In the genomic region with DNA sequence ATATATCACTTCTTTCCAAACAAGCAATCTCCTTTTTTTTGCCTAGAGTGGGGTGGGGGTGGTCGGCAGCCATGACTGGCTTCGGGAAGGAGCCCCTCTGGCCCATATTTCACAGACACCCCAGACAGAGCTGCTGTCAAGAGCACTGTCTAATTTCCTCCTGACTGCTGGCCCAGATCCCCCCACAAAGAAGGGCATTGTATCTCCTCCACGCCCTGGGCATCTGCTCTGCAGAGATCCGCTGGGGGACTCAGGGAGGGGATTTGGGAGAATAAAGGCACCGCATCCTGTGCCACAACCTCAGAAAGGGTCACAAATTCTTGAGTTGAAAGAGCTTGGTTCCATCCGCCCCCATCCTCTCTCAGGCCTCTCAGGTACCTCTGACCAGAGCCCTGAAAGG, we compare ENCODE assay signal across 21 mouse cellular contexts.
"Had no signal": no experiment of that assay in that cellular context is flagged by ENCODE, and none has a peak within 500 bp of the region (broad histone marks: within the 10 kb centered on the region; RNA-seq: fewer than 3 reads in every experiment).

No protein-coding gene starts in this region.

- H3K27me3 ChIP-seq: limb, embryonic 15.5 days; lung, embryonic 15.5 days; neural tube, embryonic 13.5 days; stomach, embryonic 15.5 days had no signal

- H3K9me3 ChIP-seq: limb, embryonic 15.5 days; liver, embryonic 15.5 days; lung, embryonic 15.5 days; megakaryocyte, embryonic 14.5 days; neural tube, embryonic 13.5 days; stomach, embryonic 15.5 days had no signal

- DNase-seq: kidney, adult 2 months; kidney, postnatal 10 days; kidney, postnatal 36 days; lung, adult 18-20 months; lung, postnatal 10 days; lung, postnatal 36 days; midbrain, embryonic 14.5 days; right cerebral cortex, adult 18-20 months; right cerebral cortex, postnatal 14 days; right cerebral cortex, postnatal 4 days; spleen, adult 18-20 months; thymus, postnatal 25 days had no signal

- H3K4me2 ChIP-seq: limb, embryonic 15.5 days; liver, embryonic 11.5 days; liver, embryonic 15.5 days; lung, embryonic 15.5 days; midbrain, embryonic 11.5 days; neural tube, embryonic 13.5 days; stomach, embryonic 15.5 days had no signal

- H3K9ac ChIP-seq: limb, embryonic 15.5 days; liver, embryonic 15.5 days; lung, embryonic 15.5 days; neural tube, embryonic 13.5 days; stomach, embryonic 15.5 days had no signal

- H3K36me3 ChIP-seq: limb, embryonic 15.5 days; liver, embryonic 15.5 days; lung, embryonic 15.5 days; neural tube, embryonic 13.5 days; stomach, embryonic 15.5 days had no signal

- ATAC-seq: intestine, postnatal 0 days had no signal

- H3K27ac ChIP-seq: limb, embryonic 15.5 days; liver, embryonic 15.5 days; neural tube, embryonic 13.5 days had no signal

- H3K4me3 ChIP-seq: limb, embryonic 15.5 days; liver, embryonic 15.5 days; lung, embryonic 15.5 days; megakaryocyte, embryonic 14.5 days; neural tube, embryonic 13.5 days; stomach, embryonic 15.5 days had no signal
